Mouse (Mus musculus) intestine, embryonic 16.5 days (tissue): ENCODE measurements at regions not wholly inside any gene's neighbourhood (a gene's known extent, or its start where the extent isn't known, plus 50 kb on each side); places are given as distances from the start of the nearest gene placed in this dataset.

Experiments
- ATAC-seq: fragments of 200-750 bp; cut with Nextera tagmentation; 2 replicates; pipeline ENCODE4 v1.8.0; 2017; ENCODE audit warnings: moderate TSS enrichment, moderate library complexity
- H3K27ac ChIP-seq: fragments of 300-500 bp; sonication (generic); 2 replicates; pipeline ENCODE4 v1.5.1; 2014; ENCODE audit warnings: mild to moderate bottlenecking, low read length
- H3K27me3 ChIP-seq: fragments of 300-500 bp; sonication (generic); replicated peaks from 2 replicates; pipeline ENCODE4 v1.6.1; 2014; ENCODE audit warnings: low read length, control low read depth, mixed read lengths; ENCODE audit not compliant: control insufficient read depth, insufficient read depth
- H3K36me3 ChIP-seq: fragments of 300-500 bp; sonication (generic); 2 replicates; pipeline ENCODE4 v1.6.1; 2014; ENCODE audit warnings: low read length, control low read depth; ENCODE audit not compliant: control insufficient read depth, insufficient read depth
- H3K4me1 ChIP-seq: fragments of 300-500 bp; sonication (generic); 2 replicates; pipeline ENCODE4 v1.6.1; 2014; ENCODE audit warnings: low read length, control low read depth, mixed read lengths; ENCODE audit not compliant: control insufficient read depth, insufficient read depth
- H3K4me2 ChIP-seq: fragments of 300-500 bp; sonication (generic); 2 replicates; pipeline ENCODE4 v1.6.1; 2014; ENCODE audit warnings: low read depth, low read length, control low read depth
- H3K4me3 ChIP-seq: fragments of 300-500 bp; sonication (generic); 2 replicates; pipeline ENCODE4 v1.5.1; 2014; ENCODE audit warnings: mild to moderate bottlenecking, low read length
- H3K9ac ChIP-seq: fragments of 300-500 bp; sonication (generic); 2 replicates; pipeline ENCODE4 v1.6.1; 2014; ENCODE audit warnings: low read depth, low read length
- H3K9me3 ChIP-seq: fragments of 300-500 bp; sonication (generic); 2 replicates; pipeline ENCODE4 v1.6.1; 2016; ENCODE audit warnings: low read length, control low read depth; ENCODE audit not compliant: control insufficient read depth
- WGBS: fragments of 180-500 bp; shearing (Covaris S2); extraction: QIAGEN DNeasy Blood & Tissue Kit; methylation state at CpG from one replicate; pipeline ENCODE4 v1.1.7; 2014; 5-methylcytosine and 5-hydroxymethylcytosine counted together

DNA sequence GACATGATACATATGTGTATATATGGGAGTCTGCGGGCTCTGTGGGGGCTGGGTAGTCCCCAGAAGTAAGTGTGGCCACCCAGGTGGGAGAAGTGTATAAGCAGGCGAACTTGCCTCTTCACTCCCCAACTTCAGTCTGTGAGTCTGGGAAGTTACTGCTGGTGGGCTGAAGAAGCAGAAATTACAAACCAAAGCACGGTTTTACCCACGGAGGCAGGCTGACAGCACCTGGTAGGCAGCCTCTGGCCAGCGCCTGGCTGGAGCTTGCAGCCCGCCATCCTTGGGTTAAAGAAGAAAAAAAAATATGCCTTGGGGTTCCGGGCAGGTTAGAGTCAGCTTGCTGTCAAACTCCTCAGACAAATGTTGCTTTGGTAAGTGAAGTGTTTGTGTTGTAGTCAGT lies 131.9 kb upstream of the Ubr2 start:
- ATAC-seq = no peak
- peak overlapping the region; percentile 88 for H3K4me2 ChIP-seq
- 3% methylated on average over 7 of the region's 7 CpGs for WGBS
- H3K4me1 ChIP-seq = peaks cover 34% of the 10 kb centered on the region
- no peaks in the 10 kb centered on the region for H3K36me3 ChIP-seq
- peak overlapping the region; percentile 73 for H3K4me3 ChIP-seq
- no peaks in the 10 kb centered on the region for H3K27me3 ChIP-seq
- no peaks in the 10 kb centered on the region for H3K9me3 ChIP-seq
- peak overlapping the region; percentile 89 for H3K9ac ChIP-seq
- H3K27ac ChIP-seq = peak overlapping the region; percentile 99

DNA sequence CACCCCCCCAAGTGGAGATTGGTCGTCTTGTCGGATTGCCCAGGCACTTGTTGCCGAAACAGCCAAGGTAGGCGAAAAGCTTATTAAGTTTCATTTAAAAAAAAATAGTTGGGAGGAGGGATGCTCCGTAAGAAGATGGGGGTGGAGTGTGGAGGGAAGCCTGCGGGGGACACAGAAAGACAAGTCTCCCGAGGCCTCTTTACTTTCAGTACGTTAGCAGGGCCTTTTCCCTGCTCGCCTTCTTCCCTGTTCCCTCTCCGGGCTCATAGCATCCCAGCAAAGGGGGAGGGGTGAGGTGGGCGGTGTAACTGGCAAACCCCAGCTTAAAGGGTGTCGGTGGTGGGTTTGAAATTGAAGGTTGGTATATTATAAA lies 131.5 kb upstream of the Ubr2 start:
- Histone ChIP-seq H3K27ac (peak overlapping the region; percentile 99), H3K4me3 (peak overlapping the region; percentile 73), H3K27me3 (no peaks in the 10 kb centered on the region), H3K36me3 (no peaks in the 10 kb centered on the region), H3K4me1 (peaks cover 34% of the 10 kb centered on the region), H3K4me2 (peak overlapping the region; percentile 88), H3K9me3 (no peaks in the 10 kb centered on the region), H3K9ac (peak overlapping the region; percentile 89)
- ATAC-seq = no peak
- 1% methylated on average over 12 of the region's 12 CpGs for WGBS

DNA sequence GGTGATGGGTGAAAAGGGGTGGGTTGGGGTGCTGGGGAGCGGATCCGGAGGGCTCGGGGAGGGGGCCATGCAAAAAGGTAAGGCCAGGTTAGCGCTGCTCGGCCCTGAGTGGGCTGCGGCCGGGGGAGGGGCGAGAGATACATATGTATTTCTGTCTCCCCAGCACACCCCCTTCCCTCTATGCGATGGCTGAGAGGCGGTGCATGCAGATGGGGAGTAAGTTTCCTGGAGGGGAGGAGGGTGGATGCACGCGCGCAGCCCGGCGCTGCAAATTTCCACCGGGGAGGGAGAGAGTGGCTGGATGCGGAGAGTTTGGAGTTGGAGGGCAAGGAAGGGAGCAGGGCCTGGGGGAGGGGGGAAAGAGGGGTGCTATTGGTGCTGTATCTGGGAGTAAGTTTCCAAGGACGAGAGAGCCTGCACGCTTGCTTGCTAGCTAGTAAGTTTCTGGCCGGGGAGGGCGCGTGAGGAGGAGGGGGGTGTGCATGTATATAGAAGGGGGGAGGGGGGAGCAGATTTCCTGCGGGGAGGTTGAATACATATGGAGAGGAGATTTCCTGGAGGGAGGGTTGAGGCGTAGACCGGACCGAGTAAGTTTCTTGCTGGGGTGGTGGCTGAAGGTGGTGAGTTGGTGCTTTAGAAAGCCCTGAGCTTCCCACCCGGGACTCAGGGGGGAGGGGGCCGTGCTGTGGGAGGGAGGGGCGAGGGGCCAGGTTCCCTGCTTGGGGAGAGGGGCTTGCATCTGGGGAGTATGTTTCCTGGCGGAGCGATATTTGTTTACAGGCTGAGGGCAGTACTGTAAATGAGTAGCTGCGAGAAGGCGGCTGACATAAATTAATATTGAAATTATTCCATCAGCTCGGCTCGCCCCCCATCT lies 130.8 kb upstream of the Ubr2 start:
- peak; percentile 54 for ATAC-seq
- H3K9ac ChIP-seq = peak overlapping the region; percentile 89
- no peaks in the 10 kb centered on the region for H3K36me3 ChIP-seq
- H3K9me3 ChIP-seq = no peaks in the 10 kb centered on the region
- peak overlapping the region; percentile 73 for H3K4me3 ChIP-seq
- no peaks in the 10 kb centered on the region for H3K27me3 ChIP-seq
- peaks cover 34% of the 10 kb centered on the region for H3K4me1 ChIP-seq
- WGBS = under 1% methylated on average over 34 of the region's 35 CpGs
- peak overlapping the region; percentile 88 for H3K4me2 ChIP-seq
- peak overlapping the region; percentile 99 for H3K27ac ChIP-seq

DNA sequence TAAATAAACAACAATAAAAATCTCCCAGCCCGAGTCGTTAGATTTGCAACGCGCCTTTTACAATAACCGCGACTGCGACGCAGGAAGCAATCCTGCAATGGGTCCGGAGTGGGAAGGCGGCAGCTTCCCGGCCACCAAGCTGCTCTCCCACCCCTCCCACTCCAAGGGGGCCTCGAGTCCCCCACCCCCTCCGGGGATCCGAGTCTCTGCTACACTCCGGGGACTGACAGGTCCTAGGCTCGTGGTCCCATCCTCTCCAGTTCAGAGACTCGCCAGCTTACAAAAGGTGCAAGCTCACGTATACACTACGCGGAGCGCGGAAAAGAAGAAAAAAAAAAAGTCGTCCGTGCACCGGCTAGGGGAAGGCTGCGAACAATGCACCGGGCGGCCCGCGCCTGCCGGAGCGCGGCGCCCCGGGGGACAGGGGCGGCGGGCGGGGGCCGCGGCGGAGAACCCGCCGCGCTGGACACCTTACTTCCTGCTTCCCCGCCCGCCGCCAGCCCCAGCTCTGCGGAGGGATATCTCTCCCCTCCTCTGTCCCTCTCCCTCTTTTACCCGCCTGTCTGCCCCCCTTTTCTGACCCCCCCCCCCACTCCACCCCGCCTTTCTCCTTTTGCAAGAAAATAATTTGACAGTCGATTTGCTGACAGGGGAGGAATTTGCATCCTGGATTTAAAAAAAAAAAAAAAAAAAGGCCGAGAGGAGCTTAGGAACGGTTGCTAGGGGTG lies 130.0 kb upstream of the Ubr2 start:
- WGBS = under 1% methylated on average over 50 of the region's 53 CpGs
- ATAC-seq = peak; percentile 25
- peak overlapping the region; percentile 88 for H3K4me2 ChIP-seq
- peaks cover 34% of the 10 kb centered on the region for H3K4me1 ChIP-seq
- H3K27me3 ChIP-seq = no peaks in the 10 kb centered on the region
- H3K36me3 ChIP-seq = no peaks in the 10 kb centered on the region
- peak overlapping the region; percentile 99 for H3K27ac ChIP-seq
- peak overlapping the region; percentile 73 for H3K4me3 ChIP-seq
- peak overlapping the region; percentile 89 for H3K9ac ChIP-seq
- H3K9me3 ChIP-seq = no peaks in the 10 kb centered on the region

DNA sequence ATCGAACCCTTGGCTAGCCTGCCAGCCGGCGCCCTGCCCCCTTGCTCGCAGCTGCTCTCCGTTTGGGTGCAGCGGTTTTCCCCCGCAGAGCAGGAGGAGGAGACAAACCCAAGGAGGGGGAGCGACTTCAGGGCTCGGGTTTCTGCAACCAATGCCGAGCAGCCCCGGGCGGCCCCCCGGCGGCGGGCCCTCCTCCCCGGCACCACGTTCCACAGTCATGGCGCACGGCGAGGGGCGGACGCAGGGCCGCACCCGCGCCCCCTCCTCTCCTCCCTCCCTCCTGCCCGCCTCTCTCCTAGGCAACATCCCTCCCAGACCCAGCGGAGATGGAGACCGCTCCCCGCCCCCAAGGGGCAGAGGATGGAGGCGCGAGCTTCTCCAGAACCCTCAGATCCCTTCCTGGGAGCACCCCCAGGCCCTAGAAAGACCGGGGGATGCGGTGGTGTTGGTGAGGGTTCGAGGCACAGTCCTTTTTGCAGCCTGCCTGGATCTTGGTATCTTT lies 129.4 kb upstream of the Ubr2 start:
- H3K36me3 ChIP-seq = no peaks in the 10 kb centered on the region
- peak overlapping the region; percentile 73 for H3K4me3 ChIP-seq
- 0% methylated on average over 23 of the region's 34 CpGs for WGBS
- ATAC-seq = peak; percentile 89
- peaks cover 32% of the 10 kb centered on the region for H3K4me1 ChIP-seq
- H3K27me3 ChIP-seq = no peaks in the 10 kb centered on the region
- H3K27ac ChIP-seq = peak overlapping the region; percentile 99
- H3K4me2 ChIP-seq = peak overlapping the region; percentile 88
- peak overlapping the region; percentile 89 for H3K9ac ChIP-seq
- no peaks in the 10 kb centered on the region for H3K9me3 ChIP-seq

DNA sequence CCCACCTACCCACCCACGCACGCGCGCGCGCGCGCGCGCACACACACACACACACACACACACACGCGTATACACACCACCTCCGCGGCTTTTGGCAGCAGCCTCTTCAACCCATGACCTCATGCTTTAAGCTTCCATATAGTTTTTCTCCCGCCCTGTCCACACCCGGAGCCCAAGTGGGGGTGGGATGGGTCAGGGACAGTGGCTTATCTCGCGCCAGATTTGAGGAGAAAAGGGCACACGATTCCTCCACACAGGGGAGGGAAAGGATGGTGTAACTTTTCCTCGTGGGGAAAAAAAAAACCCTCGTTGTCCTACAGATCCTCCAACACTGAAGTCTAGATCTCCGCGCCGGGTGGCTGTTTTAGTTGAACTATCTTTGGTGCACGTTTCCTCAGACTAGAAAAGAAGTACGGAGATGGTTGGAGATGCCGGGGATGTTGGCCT lies 128.8 kb upstream of the Ubr2 start:
- Histone ChIP-seq H3K4me3 (peak overlapping the region; percentile 73), H3K4me2 (peak overlapping the region; percentile 88), H3K27ac (peak overlapping the region; percentile 99), H3K9ac (peak overlapping the region; percentile 89), H3K4me1 (peaks cover 26% of the 10 kb centered on the region), H3K27me3 (no peaks in the 10 kb centered on the region), H3K36me3 (no peaks in the 10 kb centered on the region), H3K9me3 (no peaks in the 10 kb centered on the region)
- WGBS = 1% methylated on average over 27 of the region's 27 CpGs
- no peak; the same call in 1 of the 2 replicates for ATAC-seq

DNA sequence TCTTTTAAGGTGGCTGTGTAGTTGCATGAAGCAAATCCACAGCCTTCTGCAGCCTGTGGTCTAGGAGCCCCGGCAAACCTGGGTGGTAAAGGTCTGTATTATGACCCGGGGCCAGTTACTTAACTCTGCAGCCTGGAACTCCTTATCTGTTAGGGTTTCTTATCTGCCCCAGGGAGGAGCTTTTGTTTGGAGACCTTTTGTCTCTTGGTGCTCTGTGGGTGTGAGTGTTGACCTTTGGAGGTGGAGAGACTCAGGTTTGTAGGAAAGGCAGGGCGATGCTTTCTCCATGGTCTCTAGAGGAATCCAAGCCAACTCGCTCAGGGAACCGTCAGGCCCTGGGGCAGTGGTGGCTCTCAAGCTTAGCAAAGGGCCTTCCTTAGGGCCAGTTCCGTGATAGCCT lies 127.8 kb upstream of the Ubr2 start:
- Histone ChIP-seq H3K9me3 (no peaks in the 10 kb centered on the region), H3K4me2 (peak overlapping the region; percentile 88; the same call in 1 of the 2 replicates), H3K4me3 (peak overlapping the region; percentile 73; the same call in 1 of the 2 replicates), H3K36me3 (no peaks in the 10 kb centered on the region), H3K27me3 (no peaks in the 10 kb centered on the region), H3K9ac (0 out of 2 replicates have a peak overlapping the region, but pooled peaks have one; percentile 24), H3K27ac (peak overlapping the region; percentile 65), H3K4me1 (peaks cover 16% of the 10 kb centered on the region)
- peak; percentile 24 for ATAC-seq
- WGBS = 48% methylated on average over 6 of the region's 6 CpGs

DNA sequence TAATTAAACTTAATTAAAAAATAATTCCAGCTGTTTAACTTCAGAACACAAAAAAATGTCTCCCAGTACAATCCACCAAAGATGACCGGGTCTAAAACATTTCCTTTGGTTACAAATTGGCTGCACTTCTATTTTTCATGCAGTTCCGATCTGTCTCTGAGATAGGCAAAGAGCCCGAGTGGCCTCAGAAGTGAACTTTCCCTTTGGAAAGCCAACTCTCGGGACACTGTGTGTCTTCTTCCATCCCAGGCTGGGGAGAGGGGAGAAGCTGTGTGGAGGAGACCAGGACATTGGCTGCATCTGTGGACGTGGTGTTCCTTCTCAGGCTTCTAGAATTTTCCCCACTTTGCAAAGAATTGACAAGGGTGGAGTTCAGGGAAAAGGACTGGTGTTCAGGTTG lies 125.0 kb upstream of the Ubr2 start:
- Histone ChIP-seq H3K9me3 (no peaks in the 10 kb centered on the region), H3K9ac (no peak overlapping the region), H3K36me3 (no peaks in the 10 kb centered on the region), H3K4me2 (no peak overlapping the region), H3K4me3 (no peak overlapping the region), H3K27ac (no peak overlapping the region), H3K4me1 (peaks cover 11% of the 10 kb centered on the region), H3K27me3 (no peaks in the 10 kb centered on the region)
- ATAC-seq = no peak
- 85% methylated on average over 5 of the region's 5 CpGs for WGBS

DNA sequence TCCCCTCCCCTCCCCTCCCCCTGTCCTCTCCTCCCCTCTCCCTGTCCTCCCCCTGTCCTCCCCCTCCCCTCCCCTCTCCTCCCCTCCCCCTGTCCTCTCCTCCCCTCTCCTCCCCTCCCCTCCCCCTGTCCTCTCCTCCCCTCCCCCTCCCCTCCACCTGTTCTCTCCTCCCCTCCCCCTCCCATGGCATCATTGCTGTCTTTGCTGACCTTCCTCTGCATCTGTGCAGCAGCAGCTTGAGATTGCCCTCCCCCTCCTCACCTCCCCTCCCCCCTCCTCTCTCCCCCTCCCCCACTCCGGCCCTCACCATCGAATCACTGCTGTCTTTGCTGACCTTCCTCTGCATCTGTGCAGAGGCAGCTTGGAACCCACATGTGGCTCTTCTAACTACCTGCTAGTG lies 123.4 kb upstream of the Ubr2 start:
- 44% methylated on average over 2 of the region's 2 CpGs for WGBS
- no peak overlapping the region for H3K4me2 ChIP-seq
- ATAC-seq = no peak
- no peak overlapping the region for H3K9ac ChIP-seq
- H3K9me3 ChIP-seq = no peaks in the 10 kb centered on the region
- no peaks in the 10 kb centered on the region for H3K36me3 ChIP-seq
- H3K27ac ChIP-seq = no peak overlapping the region
- no peak overlapping the region for H3K4me3 ChIP-seq
- peaks cover 6% of the 10 kb centered on the region for H3K4me1 ChIP-seq
- no peaks in the 10 kb centered on the region for H3K27me3 ChIP-seq
